Mouse (Mus musculus) cortical plate, adult 2 months (tissue): ENCODE measurements around the gene Abca5.

Experiments used
- CTCF ChIP-seq: fragments of 200-500 bp; IDR thresholded peaks from 2 replicates; pipeline ENCODE4 v1.5.1; 2011; ENCODE audit warnings: mild to moderate bottlenecking, control low read depth, low read length; ENCODE audit not compliant: insufficient read depth; ENCODE audit errors: extremely low read depth
- POLR2A ChIP-seq: fragments of 200-500 bp; IDR thresholded peaks from 2 replicates; pipeline ENCODE4 v1.6.1; 2011; ENCODE audit warnings: mild to moderate bottlenecking, low read length, control low read depth; ENCODE audit not compliant: insufficient read depth; ENCODE audit errors: extremely low read depth

GRCm38 (mm10) chr11:110372266-110372954 lies 34.9 kb upstream of the Abca5 start:
- TF ChIP-seq CTCF, result no peak
- no peak for TF ChIP-seq POLR2A
